Mouse (Mus musculus) ES-Bruce4 (cell line): ENCODE results near the gene Cdc42se1.

ENCODE experiments used
- CTCF ChIP-seq: IDR thresholded peaks from one replicate; pipeline ENCODE4 v1.8.1; 2011; ENCODE audit warnings: low read depth, low read length
- EP300 ChIP-seq: IDR thresholded peaks from 2 replicates; pipeline ENCODE4 v1.6.1; 2011; ENCODE audit warnings: low read depth, low read length; ENCODE audit not compliant: insufficient read depth
- POLR2A ChIP-seq: IDR thresholded peaks from one replicate; pipeline ENCODE4 v1.8.1; 2011; ENCODE audit warnings: low read length; ENCODE audit not compliant: insufficient read depth

GRCm38 (mm10) chr3:95284501-95285281 lies 56.2 kb downstream of the Cdc42se1 start:
- no peak for TF ChIP-seq CTCF
- TF ChIP-seq POLR2A = no peak
- TF ChIP-seq EP300 = no peak
